Mouse (Mus musculus): ENCODE measurements around the gene Slx1b.

GRCm38 (mm10) chr7:126653991-126654390, 41.6 kb downstream of the Slx1b start:
- TF ChIP-seq CTCF (IDR thresholded peaks at IDR 0.05; ENCODE audit: low read depth, low read length): no peak
- no peak for TF ChIP-seq POLR2A (IDR thresholded peaks at IDR 0.05; ENCODE audit: extremely low read depth, insufficient read depth, low read length)
